25 mouse cellular contexts compared by ENCODE assay signal in the genomic region with DNA sequence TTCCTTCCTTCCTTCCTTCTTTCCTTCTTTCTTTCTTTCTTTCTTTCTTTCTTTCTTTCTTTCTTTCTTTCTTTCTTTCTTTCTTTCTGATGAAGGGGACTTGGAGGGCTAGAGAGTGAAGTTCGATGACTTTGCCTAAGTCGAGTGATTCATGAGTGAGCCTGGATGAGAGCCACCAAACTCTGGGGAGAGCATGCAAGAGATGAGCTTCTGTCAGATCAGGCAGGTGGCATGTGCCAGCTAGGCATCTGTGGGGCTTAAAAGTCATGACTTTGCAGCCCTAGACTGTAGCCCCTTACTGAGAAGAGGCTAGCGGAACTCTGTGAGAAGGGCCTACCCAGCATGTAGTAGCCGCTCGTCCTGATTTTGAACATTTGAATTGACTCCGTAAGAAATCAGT.
"Had no signal": no experiment of that assay in that cellular context is flagged by ENCODE, and none has a peak within 500 bp of the region (broad histone marks: within the 10 kb centered on the region; RNA-seq: fewer than 3 reads in every experiment).

No protein-coding gene starts in this region.

- H3K36me3 ChIP-seq: heart, embryonic 13.5 days; heart, embryonic 15.5 days; hindbrain, embryonic 12.5 days; kidney, embryonic 15.5 days; limb, embryonic 13.5 days; limb, embryonic 15.5 days; liver, embryonic 12.5 days had no signal

- H3K27ac ChIP-seq: heart, embryonic 13.5 days; heart, embryonic 15.5 days; hindbrain, postnatal 0 days; kidney, embryonic 15.5 days; kidney, postnatal 0 days; limb, embryonic 13.5 days; limb, embryonic 15.5 days; liver, embryonic 12.5 days; liver, embryonic 14.5 days had no signal

- H3K4me3 ChIP-seq: heart, embryonic 13.5 days; heart, embryonic 15.5 days; hindbrain, embryonic 12.5 days; kidney, embryonic 15.5 days; limb, embryonic 13.5 days; limb, embryonic 15.5 days; liver, embryonic 12.5 days had no signal

- H3K27me3 ChIP-seq: heart, embryonic 15.5 days; hindbrain, embryonic 12.5 days; kidney, embryonic 15.5 days; limb, embryonic 13.5 days; limb, embryonic 15.5 days; liver, embryonic 12.5 days had no signal

- H3K9ac ChIP-seq: heart, embryonic 13.5 days; heart, embryonic 15.5 days; hindbrain, embryonic 12.5 days; hindbrain, embryonic 14.5 days; kidney, embryonic 15.5 days; limb, embryonic 13.5 days; limb, embryonic 15.5 days; liver, embryonic 12.5 days; liver, embryonic 14.5 days had no signal

- DNase-seq: gastrocnemius, postnatal 14 days; gastrocnemius, postnatal 36 days; heart, adult 18-20 months; heart, postnatal 14 days; heart, postnatal 36 days; kidney, adult 11 months; kidney, adult 2 months; kidney, adult 9 months; kidney, postnatal 14 days; kidney, postnatal 36 days; layer of hippocampus, adult 9-11 months; layer of hippocampus, postnatal 36 days; left cerebral cortex, postnatal 4 days; lung, adult 18-20 months had no signal

- H3K4me1 ChIP-seq: heart, embryonic 15.5 days; liver, embryonic 12.5 days had no signal
